Mouse (Mus musculus): ENCODE measurements at regions not wholly inside any gene's neighbourhood (a gene's known extent, or its start where the extent isn't known, plus 50 kb on each side); places are given as distances from the start of the nearest gene placed in this dataset.

DNA sequence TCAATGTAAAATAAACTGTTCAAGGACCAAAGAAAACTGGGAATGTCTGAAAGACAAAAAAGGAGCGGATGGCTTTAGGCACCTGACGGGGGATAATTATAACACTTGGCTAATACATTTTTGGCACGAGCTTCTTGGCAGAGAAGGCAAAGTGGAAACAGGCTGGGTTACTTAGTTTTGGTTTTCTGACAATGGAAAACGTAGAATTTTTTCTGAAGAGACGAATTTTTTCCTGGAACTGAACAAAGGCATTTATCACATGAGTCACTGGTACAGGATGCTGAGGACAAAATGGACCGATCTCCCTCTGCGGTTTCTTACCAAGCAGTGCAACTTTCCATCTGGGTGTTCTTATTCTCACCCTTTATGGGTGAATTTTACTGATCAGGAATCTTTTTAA is 143.2 kb upstream of the Slit3 start:
- TF ChIP-seq HCFC1 (IDR thresholded peaks at IDR 0.05; ENCODE audit: borderline replicate concordance, insufficient read depth, low read length) (no peak), ZC3H11A (IDR thresholded peaks at IDR 0.05; ENCODE audit: borderline replicate concordance, low read depth, low read length) (no peak), ZNF384 (IDR thresholded peaks at IDR 0.05; ENCODE audit: low read depth, low read length) (no peak), MAFK (IDR thresholded peaks at IDR 0.05; ENCODE audit: insufficient read depth, low read depth, low read length) (no peak), CHD2 (IDR thresholded peaks at IDR 0.05; ENCODE audit: low read depth, low read length) (no peak)

Measured in ES-E14 (cell line).